Mouse (Mus musculus): Measurements from ENCODE around the gene Fkbp5.

The Fkbp5 gene

DNA sequence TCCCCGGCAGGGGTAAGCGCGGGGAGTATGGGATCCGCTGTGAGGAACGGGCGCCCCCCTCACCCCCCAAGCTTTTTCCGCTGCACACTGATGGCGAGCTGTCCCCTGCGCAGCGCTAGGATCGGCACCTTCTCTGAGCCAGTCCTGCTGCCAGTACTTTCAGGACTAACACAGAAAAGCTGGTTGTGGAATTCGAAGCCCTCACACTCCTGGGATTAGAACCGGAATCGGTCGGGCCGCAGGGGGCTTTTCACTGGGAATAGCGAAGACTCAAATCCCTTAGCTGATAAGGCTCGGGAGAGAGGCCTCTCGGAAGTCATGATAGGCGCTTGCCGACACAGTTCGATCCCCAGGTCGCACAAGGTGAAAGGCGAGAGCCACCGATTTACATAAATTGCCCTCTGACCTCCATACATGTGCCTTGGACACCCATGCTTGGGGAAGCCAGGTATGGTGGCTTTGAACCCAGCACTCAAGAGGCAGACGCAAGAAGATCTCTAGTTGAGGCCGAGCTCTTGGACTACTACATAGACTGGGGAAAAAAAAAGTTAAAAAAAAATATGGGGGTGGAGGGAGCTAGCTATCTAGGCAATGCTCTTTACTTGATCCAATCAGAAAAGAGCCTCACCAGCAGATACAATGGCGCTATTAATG, 6.2 kb upstream of the Fkbp5 start:
- no peak for DNase-seq (ENCODE audit: low read depth, low spot score)

DNA sequence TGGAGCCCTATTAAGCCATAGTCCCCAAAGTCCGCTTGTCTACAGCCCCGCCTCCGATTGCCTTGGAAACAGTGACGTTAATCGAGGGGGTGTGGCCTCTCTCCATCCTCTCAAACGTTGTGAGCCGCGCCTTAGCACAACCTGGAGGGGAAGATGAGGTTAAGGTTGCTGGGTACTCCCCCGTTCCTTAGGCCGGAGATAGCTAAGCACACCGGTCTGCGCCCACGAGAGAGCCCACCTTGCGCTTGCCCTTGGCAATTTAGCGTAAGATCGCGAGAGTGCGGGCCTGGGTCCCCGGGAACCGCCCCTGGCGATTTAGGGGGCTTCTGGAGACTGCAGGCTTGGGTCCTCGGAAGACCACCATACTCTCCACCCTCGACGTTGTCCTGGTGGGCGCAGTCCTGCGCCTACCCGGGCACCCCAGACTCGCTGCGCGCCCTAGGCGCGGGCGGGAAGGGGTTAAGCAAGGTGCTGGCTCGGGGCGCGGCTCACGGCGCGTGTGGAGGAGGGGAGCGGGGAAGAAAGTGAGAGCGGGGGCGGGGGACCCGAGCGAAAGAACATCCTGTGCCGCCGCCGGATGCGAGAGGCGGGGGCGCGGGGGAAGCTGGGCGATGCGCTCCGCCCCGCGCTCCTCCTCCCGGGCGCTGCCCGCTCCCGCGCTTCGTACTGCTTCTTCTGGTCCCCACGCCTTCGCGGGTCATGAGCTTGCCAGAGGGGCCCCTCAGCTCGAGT, 5.5 kb upstream of the Fkbp5 start:
- peak; percentile 69 for DNase-seq (ENCODE audit: low read depth, low spot score)

DNA sequence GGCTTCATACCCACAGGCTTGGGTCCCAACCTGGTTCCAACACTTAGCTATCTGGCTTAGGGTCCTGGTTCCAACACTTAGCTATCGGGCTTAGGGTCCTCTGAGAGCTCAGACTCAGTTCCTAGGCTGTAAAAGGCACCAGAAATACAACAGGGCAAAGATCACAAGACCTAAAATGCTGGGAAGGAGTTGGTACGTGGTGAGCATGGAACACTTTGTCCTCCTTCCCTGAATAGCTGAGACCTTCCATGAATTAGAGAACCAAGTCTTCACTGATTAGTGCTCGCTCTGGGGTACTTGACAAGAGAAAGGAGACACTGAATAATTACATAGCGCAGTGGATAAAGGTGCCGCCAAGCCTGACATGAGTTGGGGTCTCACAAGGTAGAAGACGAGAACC, 4.6 kb upstream of the Fkbp5 start:
- DNase-seq (ENCODE audit: low read depth, low spot score), result no peak

DNA sequence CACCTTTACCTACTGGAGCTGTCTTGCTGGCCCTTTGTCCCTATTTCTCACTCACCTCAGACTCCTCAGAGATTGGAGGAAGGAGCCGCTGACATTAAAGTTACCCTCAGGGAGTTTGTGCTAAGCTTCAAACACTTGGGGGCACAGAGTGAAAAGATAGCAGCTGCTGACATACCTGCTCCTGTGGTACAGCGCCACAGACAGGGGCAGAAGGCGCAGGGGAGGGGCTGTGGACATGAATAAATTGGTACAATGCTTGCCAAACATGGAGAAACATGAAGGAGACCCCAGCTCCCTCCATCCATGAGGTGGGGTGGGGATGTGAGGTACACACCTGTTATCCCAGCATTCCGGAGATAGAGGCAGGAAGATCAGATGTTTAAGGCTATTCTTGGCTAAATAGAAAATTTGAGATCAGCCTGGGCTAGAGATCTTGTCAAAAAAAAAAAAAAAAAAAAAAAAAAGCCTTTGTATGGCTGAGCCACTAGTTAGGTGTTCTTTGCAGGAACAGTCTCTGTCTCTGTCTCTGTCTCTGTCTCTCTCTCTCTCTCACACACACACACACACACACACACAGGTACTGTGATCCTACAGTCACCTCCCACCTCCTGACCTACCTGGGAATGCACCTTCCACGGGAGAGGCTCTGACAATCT, 3.9 kb upstream of the Fkbp5 start:
- no peak for DNase-seq (ENCODE audit: low read depth, low spot score)

DNA sequence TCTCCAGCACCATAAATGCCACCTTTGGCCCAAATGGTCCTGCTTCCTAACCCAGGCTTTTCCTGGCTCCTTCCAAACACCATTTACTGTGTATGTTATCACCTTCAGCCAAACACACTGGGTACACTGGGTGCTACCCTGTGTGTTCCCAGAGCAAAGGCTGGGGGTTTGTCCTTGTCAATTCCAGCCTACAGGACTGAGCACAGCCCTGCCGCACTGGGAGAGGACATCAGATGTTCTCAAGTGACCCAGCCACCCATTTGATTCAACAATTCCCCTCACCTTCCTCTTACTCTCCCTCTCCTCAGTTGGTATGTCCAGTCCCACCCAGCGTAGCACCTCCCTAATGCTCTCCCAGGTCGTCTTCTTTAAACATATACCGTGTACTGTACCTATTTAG, 3.2 kb upstream of the Fkbp5 start:
- no peak for DNase-seq (ENCODE audit: low read depth, low spot score)

DNA sequence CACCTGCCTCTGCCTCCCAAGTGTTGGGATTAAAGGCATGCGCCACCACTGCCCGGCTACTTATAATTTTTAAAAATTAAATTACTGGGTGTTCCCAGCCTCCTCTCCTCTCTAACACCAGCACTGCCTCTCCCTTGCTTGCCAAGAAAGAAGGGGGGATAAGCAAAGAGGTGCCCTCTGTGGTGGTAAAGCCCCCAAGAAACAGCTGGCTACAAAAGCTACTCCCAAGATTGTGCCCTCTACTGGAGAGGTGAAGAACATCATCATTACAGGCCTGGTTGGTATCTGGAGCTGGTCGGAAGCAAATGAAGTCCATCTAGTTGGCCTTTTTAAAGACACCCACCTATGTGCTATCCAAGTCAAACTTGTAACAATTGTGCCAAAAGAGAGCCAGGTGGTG, 2.5 kb upstream of the Fkbp5 start:
- no peak for DNase-seq (ENCODE audit: low read depth, low spot score)

DNA sequence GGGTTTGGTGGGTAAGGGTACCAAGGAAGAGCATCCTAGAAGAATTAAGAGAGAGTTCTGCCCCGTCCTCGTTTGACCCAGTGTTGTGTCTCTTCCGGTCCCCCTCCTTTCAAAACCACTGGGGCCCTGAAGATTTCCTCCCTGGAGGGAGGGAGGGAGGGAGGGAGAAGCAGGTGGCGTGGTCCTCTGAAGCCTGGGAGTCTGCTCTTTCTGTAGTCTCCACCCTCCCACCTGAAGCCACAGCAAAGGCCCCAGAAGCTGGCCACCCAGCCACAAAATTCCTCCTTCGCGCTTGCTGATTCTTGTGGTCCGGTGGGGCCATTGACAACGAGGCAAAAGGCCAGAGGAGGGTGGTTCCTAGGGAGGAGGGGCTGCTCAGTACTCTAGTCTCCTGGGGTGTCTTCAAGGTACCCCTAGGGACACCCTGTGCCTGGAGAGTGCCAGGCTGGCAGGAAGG, 1.3 kb upstream of the Fkbp5 start:
- no peak for DNase-seq (ENCODE audit: low read depth, low spot score)

DNA sequence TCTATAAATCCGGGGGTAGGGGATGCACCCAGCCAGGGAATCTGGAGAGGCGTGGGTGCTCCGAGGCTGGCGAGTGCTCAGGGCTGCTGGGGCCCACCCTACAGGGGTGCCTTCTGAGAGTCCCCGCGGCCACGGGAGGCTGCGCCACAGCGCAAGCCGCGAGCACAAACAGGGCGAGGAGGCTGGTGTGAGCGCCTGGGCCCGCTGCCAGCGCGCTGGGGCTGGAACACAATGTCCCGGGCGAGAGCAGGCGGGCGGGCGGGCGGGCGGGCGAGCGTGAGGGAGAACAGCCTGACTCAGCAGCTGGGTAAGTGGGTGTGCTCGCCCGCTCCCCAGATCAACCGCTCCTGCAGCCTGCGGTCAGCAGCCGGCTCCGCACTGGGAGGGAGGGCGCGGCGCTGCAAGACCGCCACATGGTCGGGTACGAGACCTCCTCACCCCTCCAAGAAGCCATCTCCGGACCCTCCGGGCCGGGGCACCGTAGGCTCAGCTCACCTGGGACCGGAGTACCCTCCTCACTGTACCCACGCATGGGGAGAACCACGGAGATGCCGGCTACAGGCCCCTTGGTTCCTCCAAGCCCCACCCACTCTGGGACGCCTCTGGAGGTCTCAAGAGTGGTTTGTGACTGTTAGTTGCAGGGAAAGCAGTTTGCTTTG, 758 bp upstream of the Fkbp5 start:
- DNase-seq (ENCODE audit: low read depth, low spot score), result peak; percentile 37

DNA sequence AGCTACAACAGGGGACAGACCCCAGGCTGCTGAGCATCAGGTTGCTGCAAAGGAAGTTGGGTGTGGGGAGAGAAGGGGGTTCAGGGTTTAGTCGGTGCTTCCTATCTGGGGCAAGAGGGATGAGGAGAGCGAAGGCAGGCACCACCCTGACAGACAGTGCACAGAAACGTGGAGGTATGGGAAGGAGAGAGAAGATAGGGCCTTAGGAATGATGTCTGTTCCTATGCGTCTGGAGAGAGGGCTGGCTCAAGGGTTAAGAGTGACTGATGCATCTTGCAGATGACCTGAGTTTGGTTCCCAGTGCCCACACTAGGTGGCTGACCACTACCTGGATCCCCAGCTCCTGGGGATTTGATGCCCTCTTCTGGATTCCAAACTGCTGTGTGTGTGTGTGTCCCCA, 446 bp downstream of the Fkbp5 start:
- no peak for DNase-seq (ENCODE audit: low read depth, low spot score)

DNA sequence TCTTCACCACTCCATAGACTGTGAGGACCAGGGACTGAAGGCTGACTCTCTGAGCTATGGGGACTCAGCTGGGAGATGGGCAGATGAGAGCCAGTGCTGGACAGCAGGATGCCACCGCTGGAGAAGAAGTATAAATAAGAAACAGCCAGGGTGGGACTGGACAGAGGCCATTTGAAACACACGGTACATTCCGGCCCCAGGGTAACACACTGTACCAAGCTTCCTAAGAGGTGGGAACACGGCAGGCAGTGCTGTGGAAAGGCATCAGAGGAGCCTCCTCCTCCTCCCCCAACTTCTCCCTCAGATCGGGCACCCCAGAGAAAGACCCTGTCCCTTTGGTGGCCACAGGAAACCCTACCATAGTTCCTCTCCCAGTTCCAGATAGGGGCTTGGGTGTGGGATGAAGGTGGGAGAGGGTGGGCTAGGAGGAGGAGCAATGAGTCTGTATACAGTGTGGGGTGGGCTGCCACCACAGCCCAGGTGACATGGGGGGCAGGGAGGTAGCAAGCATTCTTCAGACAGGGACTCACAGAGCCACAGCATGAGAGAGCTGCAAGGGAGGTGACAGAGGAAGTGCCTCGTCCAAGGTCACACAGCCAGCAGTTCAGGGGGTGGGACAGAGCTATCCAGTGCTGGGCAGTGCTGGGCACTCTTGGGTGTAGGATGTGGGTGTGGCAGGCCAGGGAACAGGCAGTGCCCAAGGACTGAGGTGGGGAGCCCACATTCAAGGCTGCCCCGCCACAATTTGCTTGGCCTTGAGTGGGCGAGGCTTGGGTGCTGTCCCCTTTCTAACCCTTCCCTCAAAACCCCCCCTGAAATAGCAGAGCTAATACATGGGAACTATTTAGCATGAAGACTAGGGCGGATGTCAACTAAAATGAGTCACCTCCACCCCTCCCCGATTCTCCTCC, 1.6 kb downstream of the Fkbp5 start:
- no peak for DNase-seq (ENCODE audit: low read depth, low spot score)

DNA sequence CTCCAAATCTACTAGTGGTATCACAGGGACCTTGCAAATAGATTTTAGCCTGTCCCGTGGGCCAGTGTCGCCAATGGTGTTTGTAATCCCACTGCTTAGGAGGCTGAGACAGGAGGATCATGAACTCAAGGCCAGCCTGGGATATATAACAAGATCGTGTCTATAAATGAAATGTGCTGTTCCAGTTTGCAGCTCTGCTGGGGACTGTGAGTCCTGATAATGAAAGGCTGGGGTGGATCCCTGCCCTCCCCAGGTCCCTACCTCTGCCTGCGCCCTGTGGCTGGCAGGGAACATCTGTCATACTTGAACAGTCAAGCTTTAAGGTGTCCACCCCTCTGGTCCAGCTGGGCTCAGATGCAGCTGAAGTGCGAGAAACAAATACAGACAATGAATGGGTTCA, 2.8 kb downstream of the Fkbp5 start:
- no peak for DNase-seq (ENCODE audit: low read depth, low spot score)

DNA sequence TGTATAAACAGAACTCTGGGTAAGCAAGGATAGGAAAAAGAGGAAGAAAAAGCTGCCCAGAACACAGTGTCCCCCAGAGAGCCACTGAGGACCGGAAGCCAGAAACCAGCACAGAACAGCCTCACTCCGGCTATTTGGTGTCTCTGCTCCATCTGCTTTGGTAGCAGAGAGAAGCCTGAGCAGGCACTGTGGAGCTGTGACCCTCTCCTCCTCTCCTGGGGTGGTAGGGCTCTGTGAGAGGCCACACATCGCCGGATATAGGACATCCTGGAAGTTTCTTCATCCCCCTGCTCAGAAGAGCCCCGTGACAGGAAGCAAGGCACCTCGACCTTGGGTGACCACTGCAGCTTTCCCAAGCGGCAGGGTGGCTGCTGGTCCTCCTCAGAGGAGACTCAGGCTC, 3.5 kb downstream of the Fkbp5 start:
- DNase-seq (ENCODE audit: low read depth, low spot score), result no peak

DNA sequence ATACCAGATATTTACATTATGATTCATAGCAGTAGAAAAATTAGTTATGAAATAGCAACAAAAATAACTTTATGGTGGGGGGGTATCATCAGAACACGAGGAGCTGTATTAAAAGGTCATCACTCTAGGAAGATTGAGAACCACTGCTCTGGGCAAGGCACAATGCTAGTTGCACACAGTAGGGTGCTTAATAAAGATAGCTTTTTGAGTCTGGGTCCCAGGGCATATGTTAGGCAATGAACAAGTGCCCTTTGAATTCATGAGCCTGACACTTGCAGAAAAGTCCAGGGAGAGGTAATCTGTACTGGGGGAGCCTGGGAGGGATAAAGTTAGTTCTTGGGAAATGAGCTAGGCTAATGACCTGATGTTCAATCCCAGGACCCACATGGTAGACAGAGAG, 4.0 kb downstream of the Fkbp5 start:
- DNase-seq (ENCODE audit: low read depth, low spot score), result no peak

DNA sequence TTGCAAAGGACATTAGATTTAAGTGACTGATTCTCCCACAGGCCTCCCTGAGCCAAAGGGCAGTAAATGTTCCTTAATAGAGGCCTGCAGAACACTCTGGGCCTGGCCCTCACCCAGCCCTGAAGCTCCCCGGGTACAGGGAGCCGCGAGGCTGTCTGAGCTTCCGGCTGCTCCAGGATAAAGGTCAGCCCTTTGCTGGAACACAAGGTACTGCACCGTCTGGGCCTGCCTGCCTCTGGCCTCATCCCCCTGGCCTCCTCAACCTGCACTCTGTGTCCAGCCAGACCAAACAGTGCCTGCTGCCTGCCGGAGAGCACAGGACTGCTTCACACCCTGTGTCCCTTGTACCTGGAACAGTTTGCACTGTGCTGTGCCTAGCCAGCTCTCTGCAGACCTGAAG, 4.6 kb downstream of the Fkbp5 start:
- no peak for DNase-seq (ENCODE audit: low read depth, low spot score)

DNA sequence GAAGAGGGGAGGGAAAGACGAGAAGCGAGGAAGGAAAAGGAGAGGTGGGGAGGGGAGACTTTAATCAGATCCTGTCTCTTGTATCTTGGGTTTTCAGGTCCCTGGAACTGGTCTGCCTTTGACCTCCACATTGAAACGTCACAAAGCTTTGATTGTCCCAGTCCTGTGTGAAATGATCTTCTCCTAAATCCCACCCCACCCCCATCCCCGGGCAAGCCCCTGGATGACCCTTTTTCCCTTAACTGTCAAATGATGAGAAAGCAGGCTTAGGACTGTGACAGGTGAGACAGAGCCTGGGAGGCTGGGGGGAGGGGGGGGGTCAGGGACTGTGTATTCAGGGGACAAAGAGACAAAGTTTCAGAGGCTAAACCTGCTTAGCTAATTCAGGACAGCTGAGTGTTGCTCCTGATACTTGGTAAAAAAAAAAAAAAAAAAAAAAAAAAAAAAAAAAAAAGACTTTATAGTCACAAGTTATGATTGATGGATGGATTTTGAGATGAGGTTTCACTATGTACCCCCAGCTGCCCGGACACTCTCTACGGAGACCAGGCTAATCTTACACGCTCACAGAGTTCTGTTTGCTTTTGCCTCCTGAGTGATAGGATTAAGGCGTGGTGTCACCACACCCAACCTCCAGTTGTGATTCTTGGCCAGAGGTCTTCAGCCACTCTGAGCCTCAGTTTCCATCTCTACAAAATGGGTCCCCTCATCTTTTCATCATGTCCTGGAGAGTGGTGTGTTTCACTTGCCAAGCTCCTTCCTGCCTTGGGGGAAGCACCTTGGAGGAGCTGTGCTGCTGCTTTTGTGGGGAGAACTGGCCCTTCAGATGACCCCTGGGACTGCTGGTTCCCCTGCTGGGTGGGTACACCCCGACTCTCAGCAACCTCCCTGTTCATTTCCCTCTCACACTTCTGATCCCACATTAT, 5.4 kb downstream of the Fkbp5 start:
- no peak for DNase-seq (ENCODE audit: low read depth, low spot score)

DNA sequence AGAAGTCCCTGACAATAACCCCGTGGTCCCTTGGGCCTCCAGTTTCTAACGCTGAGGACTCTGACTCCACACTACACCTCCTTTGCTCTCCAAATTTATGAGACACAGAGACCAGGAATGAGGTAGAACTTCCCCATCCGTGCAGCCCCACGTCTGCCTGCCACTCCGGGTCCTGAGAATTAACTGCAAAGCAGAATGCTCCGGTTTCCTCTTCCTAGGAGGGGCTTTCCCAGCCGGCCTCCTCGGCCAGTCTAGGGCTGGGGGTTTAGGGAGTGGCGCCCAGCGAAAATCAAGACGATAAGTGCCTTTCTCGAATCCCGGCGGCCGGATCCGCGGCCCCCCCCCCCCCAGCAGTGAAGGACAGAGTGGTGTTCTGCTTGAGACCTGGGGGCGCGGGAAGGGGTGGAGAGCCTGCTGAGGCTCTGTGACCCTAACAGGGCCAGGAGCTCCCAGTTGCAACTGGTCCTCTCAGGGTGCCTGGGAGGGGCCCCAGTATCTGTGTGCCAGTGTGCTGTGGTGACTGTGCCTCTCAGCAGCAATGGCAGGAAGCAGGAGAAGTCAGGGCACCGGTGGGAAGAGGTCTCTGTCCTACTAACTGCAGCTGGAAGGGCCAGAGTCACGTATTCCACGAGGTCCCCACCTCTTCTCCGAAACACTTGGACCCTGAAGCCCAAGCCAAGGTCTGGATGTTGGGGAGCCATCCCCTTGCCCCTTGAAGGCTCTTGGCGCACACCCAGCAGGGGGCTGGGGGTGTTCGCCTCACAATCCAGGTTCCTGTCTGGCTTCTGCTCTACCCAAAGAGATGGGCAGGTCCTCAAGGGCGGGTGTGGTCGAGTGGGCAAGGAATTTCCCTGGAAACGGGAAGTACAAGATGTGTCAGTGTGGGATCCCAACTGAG, 6.6 kb downstream of the Fkbp5 start:
- no peak for DNase-seq (ENCODE audit: low read depth, low spot score)

DNA sequence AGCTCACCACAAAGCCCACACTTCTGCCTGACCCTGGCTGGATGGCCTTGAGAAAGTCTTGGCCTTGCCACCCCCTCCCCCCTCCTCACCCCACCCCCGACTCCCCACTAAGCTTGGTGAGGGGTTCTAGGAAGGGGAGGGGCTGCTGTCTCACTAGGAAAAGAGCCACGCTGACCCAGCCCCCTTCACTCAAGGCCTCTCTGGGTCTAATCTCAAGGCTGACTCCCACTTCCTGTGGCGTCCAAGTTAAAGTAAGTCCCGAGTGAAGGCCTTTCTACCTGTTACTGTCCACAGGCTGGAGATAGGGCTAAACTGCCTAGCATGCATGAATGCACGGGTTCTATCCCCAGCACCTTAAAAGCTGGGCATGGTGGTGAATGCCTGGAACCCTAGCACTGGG, 9.8 kb downstream of the Fkbp5 start:
- DNase-seq (ENCODE audit: low read depth, low spot score), result no peak

DNA sequence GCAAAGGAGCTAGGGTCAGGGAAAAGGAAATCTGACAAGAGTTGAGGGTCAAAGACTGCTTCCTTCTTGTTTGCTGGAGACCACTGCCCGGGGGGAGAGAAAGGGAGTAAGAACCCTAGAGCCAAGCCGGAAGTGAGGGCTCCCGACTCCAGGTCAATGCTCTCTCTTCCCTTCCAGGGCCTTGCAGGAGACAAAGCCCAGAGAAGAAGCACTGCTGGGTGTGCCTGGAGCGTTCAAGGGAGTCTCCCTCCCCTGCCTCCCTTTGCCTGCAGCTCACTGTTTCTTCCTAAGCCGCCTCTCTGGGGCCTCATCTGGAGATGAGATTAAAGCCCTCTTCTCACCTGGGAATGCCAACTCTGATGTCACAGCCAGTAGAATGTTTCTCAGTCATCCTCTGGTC, 10.4 kb downstream of the Fkbp5 start:
- DNase-seq (ENCODE audit: low read depth, low spot score), result no peak

DNA sequence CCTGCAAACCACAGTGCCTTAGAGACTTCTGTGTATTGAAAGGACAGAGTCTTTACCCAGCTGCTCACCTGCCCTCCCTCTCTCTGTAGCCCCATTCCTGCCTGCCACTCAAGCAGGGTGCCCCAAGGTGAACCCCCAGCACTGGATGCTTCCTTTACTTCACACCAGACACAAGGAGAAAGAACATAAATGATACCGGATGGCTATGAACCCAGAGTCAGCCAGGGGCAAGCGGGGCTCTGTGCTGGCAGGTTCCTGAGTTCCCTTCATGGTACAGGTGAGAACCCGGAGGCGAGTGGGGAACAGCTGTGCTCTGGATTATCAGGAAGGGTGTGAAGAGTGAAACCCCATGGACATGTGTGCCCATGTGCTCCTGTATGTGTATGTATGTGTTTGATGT, 11.7 kb downstream of the Fkbp5 start:
- no peak for DNase-seq (ENCODE audit: low read depth, low spot score)

Data from embryo, embryonic 11.5 days (tissue).